Mouse (Mus musculus): Measurements from ENCODE around the gene Atf2.

- TF ChIP-seq EP300 (IDR thresholded peaks at IDR 0.05) (no peak), CTCF (IDR thresholded peaks at IDR 0.05) (no peak)
Measured at GRCm38 (mm10) chr2:73909116-73909515, 16.7 kb upstream of the Atf2 start.
